Mouse (Mus musculus) forebrain, embryonic 16.5 days (tissue): ENCODE results near the gene Dnajb4. TPM values are rescaled to one million over a fixed set of nuclear protein-coding genes. Genes with fewer than 3 reads are reported as not detected.

Experiments
- ATAC-seq: fragments of 200-750 bp; cut with Nextera tagmentation; 2 replicates; pipeline ENCODE4 v1.8.0; 2017; ENCODE audit warnings: mild to moderate bottlenecking, moderate library complexity
- H3K27ac ChIP-seq: fragments of 300-500 bp; sonication (generic); 2 replicates; pipeline ENCODE4 v1.5.1; 2014; ENCODE audit warnings: low read length, control low read depth
- H3K27me3 ChIP-seq: fragments of 300-500 bp; sonication (generic); replicated peaks from 2 replicates; pipeline ENCODE4 v1.6.1; 2014; ENCODE audit warnings: low read length; ENCODE audit not compliant: control insufficient read depth, insufficient read depth
- H3K36me3 ChIP-seq: fragments of 300-500 bp; sonication (generic); 2 replicates; pipeline ENCODE4 v1.6.1; 2014; ENCODE audit not compliant: control insufficient read depth, insufficient read depth
- H3K4me1 ChIP-seq: fragments of 300-500 bp; sonication (generic); replicated peaks from 2 replicates; pipeline ENCODE4 v1.6.1; 2014; ENCODE audit warnings: low read length; ENCODE audit not compliant: control insufficient read depth, insufficient read depth
- H3K4me2 ChIP-seq: fragments of 300-500 bp; sonication (generic); 2 replicates; pipeline ENCODE4 v1.6.1; 2014; ENCODE audit warnings: mild to moderate bottlenecking, low read length, control low read depth
- H3K4me3 ChIP-seq: fragments of 300-500 bp; sonication (generic); replicated peaks from 2 replicates; pipeline ENCODE4 v1.5.1; 2014; ENCODE audit warnings: mild to moderate bottlenecking, low read length, control low read depth
- H3K9ac ChIP-seq: fragments of 300-500 bp; sonication (generic); replicated peaks from 2 replicates; pipeline ENCODE4 v1.6.1; 2014; ENCODE audit warnings: low read depth, low read length, control low read depth
- H3K9me3 ChIP-seq: fragments of 300-500 bp; sonication (generic); 2 replicates; pipeline ENCODE4 v1.6.1; 2016; ENCODE audit warnings: low read length; ENCODE audit not compliant: control insufficient read depth
- WGBS: fragments of 180-500 bp; shearing (Covaris S2); extraction: QIAGEN DNeasy Blood & Tissue Kit; methylation state at CpG from one replicate; pipeline ENCODE4 v1.1.7; 2014; 5-methylcytosine and 5-hydroxymethylcytosine counted together
- polyA plus RNA-seq: library from polyadenylated mRNA; unstranded; fragments of >200 nt; fragmentation: Nextera tagmentation; extraction: Ambion mirVana; gene quantifications from 2 replicates; pipeline ENCODE4 v1.2.1, GENCODE M21; 2015

Gene Dnajb4
- polyA plus RNA-seq, 1 experiment from 2014 or later = 39.8 TPM

DNA sequence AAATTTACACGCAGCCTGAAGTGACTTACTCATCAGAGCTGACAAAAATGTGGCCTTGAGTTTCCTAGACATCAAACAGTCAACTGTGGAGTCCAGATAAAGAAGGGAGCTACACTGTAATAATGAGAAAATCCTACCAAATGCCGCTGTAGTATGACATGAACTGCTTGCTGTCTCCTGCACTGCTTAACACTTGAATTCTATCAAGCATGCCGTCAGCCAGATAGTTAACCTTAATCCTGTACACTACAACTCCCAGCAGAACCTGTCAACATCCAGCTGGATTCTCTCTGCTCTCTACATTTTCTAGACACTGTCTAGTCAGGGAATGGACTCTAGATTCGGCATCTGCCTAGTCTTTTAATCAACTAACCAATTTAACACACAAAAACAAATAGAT lies 20.8 kb downstream of the Dnajb4 start:
- no peak overlapping the region for H3K27ac ChIP-seq
- H3K4me3 ChIP-seq = no peak overlapping the region
- H3K36me3 ChIP-seq = peaks cover 2% of the 10 kb centered on the region; the same call in 1 of the 2 replicates
- 77% methylated on average over 4 of the region's 4 CpGs for WGBS
- no peak for ATAC-seq
- H3K9ac ChIP-seq = no peak overlapping the region
- no peak overlapping the region for H3K4me2 ChIP-seq
- no peaks in the 10 kb centered on the region for H3K9me3 ChIP-seq
- no peaks in the 10 kb centered on the region for H3K27me3 ChIP-seq
- peaks cover 18% of the 10 kb centered on the region for H3K4me1 ChIP-seq

- ATAC-seq = no peak
- Histone ChIP-seq H3K4me3 (no peak overlapping the region), H3K9me3 (no peaks in the 10 kb centered on the region), H3K9ac (no peak overlapping the region), H3K4me2 (no peak overlapping the region), H3K4me1 (peaks cover 6% of the 10 kb centered on the region), H3K27ac (no peak overlapping the region), H3K36me3 (peaks cover 4% of the 10 kb centered on the region; the same call in 1 of the 2 replicates), H3K27me3 (no peaks in the 10 kb centered on the region)
- 87% methylated on average over 6 of the region's 6 CpGs for WGBS
Observed at GRCm38 (mm10) chr3:152186106-152186505, 24.0 kb downstream of the Dnajb4 start.

GRCm38 (mm10) chr3:152183522-152183921 lies 26.6 kb downstream of the Dnajb4 start:
- peaks cover 4% of the 10 kb centered on the region; the same call in 1 of the 2 replicates for H3K36me3 ChIP-seq
- 38% methylated on average over 9 of the region's 9 CpGs for WGBS
- H3K27me3 ChIP-seq = no peaks in the 10 kb centered on the region
- no peaks in the 10 kb centered on the region for H3K4me1 ChIP-seq
- H3K9me3 ChIP-seq = no peaks in the 10 kb centered on the region
- no peak overlapping the region for H3K9ac ChIP-seq
- H3K4me2 ChIP-seq = no peak overlapping the region
- no peak for ATAC-seq
- no peak overlapping the region for H3K4me3 ChIP-seq
- H3K27ac ChIP-seq = no peak overlapping the region

DNA sequence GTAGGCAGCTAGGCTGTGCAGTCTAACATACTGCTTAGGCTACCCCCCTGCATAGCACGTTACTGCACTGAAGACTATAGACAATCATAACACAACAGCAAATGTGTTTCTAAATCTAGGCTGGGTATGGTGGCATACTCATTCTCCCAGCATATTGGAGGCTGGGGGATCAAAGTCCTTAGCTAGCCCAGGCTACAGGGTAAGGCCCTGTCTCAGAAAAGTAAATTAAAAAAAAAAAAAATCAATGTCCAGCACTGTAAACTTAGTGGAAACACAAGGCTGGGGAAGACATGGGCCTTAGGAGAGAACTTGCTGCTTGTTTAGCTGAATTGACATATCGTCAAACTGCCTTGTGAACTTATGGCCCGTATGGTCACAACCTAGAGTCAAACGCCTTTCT lies 29.5 kb downstream of the Dnajb4 start:
- Histone ChIP-seq H3K27me3 (no peaks in the 10 kb centered on the region), H3K36me3 (peaks cover 4% of the 10 kb centered on the region; the same call in 1 of the 2 replicates), H3K4me2 (no peak overlapping the region), H3K27ac (no peak overlapping the region), H3K4me1 (no peaks in the 10 kb centered on the region), H3K4me3 (no peak overlapping the region), H3K9ac (no peak overlapping the region), H3K9me3 (no peaks in the 10 kb centered on the region)
- 95% methylated on average over 4 of the region's 4 CpGs for WGBS
- ATAC-seq = no peak

GRCm38 (mm10) chr3:152179285-152179684 lies 30.8 kb downstream of the Dnajb4 start:
- no peak for ATAC-seq
- WGBS = 56% methylated on average over 1 of the region's 1 CpGs

DNA sequence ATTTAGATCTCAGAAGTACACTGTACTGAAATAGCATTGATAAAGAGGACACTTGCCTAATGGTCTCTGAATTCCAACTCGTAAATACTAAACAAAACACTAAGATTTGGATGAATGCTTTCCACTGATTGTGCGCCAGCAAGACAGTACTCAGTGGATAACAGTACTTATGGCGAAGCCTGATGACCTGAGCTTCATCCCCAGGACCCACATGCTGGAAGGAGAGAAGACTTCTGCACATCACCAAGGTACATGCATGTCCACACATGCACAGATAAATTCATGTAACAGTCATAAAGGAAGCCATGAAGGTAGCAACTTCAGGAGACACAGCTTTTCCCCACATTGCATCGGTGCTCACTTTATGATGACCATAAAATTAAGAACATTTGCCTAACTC lies 31.3 kb downstream of the Dnajb4 start:
- no peak for ATAC-seq
- Histone ChIP-seq H3K9ac (no peak overlapping the region), H3K9me3 (no peaks in the 10 kb centered on the region), H3K4me3 (no peak overlapping the region), H3K27me3 (no peaks in the 10 kb centered on the region), H3K27ac (no peak overlapping the region), H3K4me1 (no peaks in the 10 kb centered on the region), H3K4me2 (no peak overlapping the region), H3K36me3 (0 out of 2 replicates have a peak, but pooled peaks cover 2% of the 10 kb centered on the region)
- 86% methylated on average over 4 of the region's 4 CpGs for WGBS

More at GRCm38 (mm10) chr3:152179285-152179684, 30.8 kb downstream of the Dnajb4 start:
- Histone ChIP-seq H3K9ac (no peak overlapping the region), H3K27me3 (no peaks in the 10 kb centered on the region), H3K4me1 (no peaks in the 10 kb centered on the region), H3K9me3 (no peaks in the 10 kb centered on the region), H3K4me3 (no peak overlapping the region), H3K4me2 (no peak overlapping the region), H3K27ac (no peak overlapping the region), H3K36me3 (0 out of 2 replicates have a peak, but pooled peaks cover 2% of the 10 kb centered on the region)

- Histone ChIP-seq H3K9ac (no peak overlapping the region), H3K4me2 (no peak overlapping the region), H3K4me3 (no peak overlapping the region), H3K27ac (no peak overlapping the region), H3K4me1 (no peaks in the 10 kb centered on the region), H3K27me3 (no peaks in the 10 kb centered on the region), H3K9me3 (no peaks in the 10 kb centered on the region), H3K36me3 (no peaks in the 10 kb centered on the region)
- WGBS = 86% methylated on average over 7 of the region's 7 CpGs
- no peak for ATAC-seq
Observed at GRCm38 (mm10) chr3:152172322-152172935, 37.7 kb downstream of the Dnajb4 start.

DNA sequence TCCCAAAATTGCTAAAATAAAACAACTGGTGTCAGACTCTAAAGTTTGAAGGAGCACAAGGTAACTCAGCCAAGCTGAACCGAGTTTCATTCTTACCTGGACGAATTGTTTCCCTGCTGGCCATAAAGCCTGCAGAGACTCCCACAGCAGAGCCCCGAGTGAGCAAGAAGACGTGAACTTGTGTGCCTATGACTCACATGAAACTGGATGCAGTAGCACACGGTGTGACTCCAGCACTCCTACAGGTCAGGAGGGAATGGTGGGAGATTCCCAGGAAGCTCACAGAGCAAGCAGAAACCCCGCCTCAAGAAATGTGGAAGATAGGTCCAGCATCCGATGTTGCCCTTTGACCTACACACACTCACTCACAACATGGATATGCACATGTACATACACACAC lies 38.2 kb downstream of the Dnajb4 start:
- Histone ChIP-seq H3K4me3 (no peak overlapping the region), H3K4me1 (peaks cover 5% of the 10 kb centered on the region), H3K4me2 (no peak overlapping the region), H3K36me3 (no peaks in the 10 kb centered on the region), H3K9ac (no peak overlapping the region), H3K27ac (no peak overlapping the region), H3K9me3 (no peaks in the 10 kb centered on the region), H3K27me3 (no peaks in the 10 kb centered on the region)
- WGBS = 82% methylated on average over 7 of the region's 7 CpGs
- no peak for ATAC-seq

DNA sequence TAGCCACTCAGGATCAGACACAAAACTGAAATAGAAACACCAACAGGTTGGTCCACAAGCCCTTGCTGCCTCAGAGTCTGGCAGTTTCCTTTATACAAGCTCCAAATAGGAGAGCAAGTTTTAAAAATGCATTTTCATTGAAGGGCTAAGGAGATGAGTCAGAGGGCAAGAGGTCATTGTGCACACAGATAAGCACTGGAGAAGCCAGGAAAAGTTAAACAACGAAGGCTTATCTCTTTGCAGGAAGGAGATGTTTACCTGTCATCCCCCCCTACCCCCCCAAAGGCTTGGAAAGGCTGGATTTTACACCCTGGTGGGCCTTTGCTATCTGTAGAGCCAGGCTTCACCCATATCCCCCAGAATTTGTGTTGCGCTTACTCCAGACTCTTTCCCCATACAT lies 38.9 kb downstream of the Dnajb4 start:
- 80% methylated on average over 2 of the region's 2 CpGs for WGBS
- no peak for ATAC-seq
- H3K4me3 ChIP-seq = no peak overlapping the region
- no peaks in the 10 kb centered on the region for H3K36me3 ChIP-seq
- H3K9ac ChIP-seq = no peak overlapping the region
- no peak overlapping the region for H3K27ac ChIP-seq
- H3K9me3 ChIP-seq = no peaks in the 10 kb centered on the region
- no peak overlapping the region for H3K4me2 ChIP-seq
- H3K27me3 ChIP-seq = no peaks in the 10 kb centered on the region
- H3K4me1 ChIP-seq = peaks cover 11% of the 10 kb centered on the region

DNA sequence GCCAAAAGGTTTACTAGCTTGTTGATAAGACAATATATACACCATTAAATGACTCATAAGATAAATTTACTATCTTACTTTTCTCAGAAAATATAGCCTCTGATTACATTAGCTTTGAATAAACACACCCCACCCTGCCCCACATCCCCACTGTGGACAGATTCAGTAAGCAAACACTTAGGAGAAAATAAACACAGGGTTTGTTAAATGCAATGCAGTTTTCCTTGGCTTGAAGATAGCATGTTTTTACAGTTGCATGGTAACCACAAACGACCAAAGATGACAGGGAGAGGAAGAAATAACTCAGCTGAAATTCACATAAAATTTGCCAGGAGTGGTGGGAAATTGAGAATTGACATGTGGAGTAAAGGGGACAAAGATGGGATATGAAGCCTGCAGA lies 39.7 kb downstream of the Dnajb4 start:
- H3K9ac ChIP-seq = no peak overlapping the region
- H3K27me3 ChIP-seq = 0 out of 2 replicates have a peak, but pooled peaks cover under 1% of the 10 kb centered on the region
- peaks cover 19% of the 10 kb centered on the region for H3K4me1 ChIP-seq
- no peaks in the 10 kb centered on the region for H3K36me3 ChIP-seq
- no peak overlapping the region for H3K27ac ChIP-seq
- no peak overlapping the region for H3K4me2 ChIP-seq
- WGBS = 33% methylated on average over 1 of the region's 1 CpGs
- H3K4me3 ChIP-seq = no peak overlapping the region
- no peaks in the 10 kb centered on the region for H3K9me3 ChIP-seq
- no peak for ATAC-seq
